Mouse (Mus musculus): ENCODE measurements around the gene Apopt1. TPM values are rescaled to one million over a fixed set of nuclear protein-coding genes. Genes with fewer than 3 reads are reported as not detected.

Apopt1 gene
- polyA plus RNA-seq, 1 experiment = 363 TPM

GRCm38 (mm10) chr12:111766313-111767236, 53.5 kb downstream of the Apopt1 start:
- TF ChIP-seq GATA1 (IDR thresholded peaks at IDR 0.05; ENCODE audit: low read length) = no peak

DNA sequence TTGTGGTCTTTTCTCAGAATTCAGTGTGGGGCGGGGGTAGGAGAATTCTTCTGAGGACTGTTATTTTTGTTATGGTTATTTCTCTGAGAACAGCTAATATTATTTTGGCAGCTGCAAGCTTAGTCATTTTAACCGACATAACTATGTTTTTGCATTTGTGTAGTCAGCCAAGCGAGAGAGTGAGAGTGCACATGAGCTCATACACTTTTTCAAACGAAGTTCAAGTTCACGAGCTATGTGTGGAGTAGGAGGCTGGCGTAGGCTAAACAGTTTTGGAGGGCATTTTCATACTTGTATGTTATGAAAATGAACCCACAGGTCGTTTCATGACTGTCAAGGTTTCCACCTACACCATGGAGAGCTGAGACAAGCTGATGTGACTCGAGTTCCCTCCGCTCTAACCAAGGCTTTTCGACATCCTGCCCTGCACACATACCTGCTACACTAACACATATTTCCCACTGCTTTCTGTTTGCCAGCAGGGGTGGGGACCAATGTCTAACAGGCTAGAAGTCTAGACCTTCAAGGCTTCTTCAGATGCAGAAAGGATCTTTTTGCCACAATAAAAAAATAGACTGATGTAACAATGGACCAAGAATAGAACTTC, 55.4 kb downstream of the Apopt1 start:
- no peak for TF ChIP-seq GATA1 (IDR thresholded peaks at IDR 0.05; ENCODE audit: low read length)

GRCm38 (mm10) chr12:111769306-111769705, 56.2 kb downstream of the Apopt1 start:
- TF ChIP-seq GATA1 (IDR thresholded peaks at IDR 0.05; ENCODE audit: low read length) = no peak

DNA sequence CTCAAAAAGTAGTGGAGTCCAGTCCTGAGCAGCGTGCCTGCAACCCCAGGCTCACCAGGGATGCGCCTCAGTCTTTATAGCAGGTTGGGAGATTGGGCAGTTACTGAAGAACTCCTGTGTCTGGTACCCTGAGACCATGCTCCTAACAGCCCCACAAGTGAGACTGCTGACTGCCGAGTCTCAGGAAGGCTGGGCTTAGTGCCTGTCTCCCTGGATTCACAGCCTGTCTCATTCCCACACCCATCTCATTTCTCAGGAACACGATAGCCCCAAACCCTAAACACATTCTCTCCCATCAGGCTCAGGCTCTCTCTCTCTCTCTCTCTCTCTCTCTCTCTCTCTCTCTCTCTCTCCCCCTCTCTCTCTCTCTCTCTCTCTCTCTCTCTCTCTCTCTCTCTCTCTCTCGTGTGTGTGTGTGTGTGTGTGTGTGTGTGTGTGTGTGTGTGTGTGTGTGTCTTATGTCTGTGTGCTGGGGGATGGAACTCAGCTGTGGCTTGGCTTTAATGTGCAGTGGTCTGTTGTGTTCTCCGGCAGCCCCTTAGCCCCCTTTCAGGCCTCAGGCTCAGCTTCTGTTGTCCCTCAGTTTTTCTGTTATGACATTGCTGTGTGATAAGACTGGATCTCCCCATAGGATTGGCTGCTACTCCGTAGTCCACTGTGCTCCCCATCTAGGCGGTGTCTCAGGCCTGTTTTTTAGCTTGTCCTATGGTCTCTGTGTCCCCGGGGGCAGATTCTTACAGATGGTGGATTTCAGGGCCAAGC, 56.9 kb downstream of the Apopt1 start:
- no peak for TF ChIP-seq GATA1 (IDR thresholded peaks at IDR 0.05; ENCODE audit: low read length)

GRCm38 (mm10) chr12:111770651-111771050, 57.6 kb downstream of the Apopt1 start:
- TF ChIP-seq GATA1 (IDR thresholded peaks at IDR 0.05; ENCODE audit: low read length) = no peak

GRCm38 (mm10) chr12:111774156-111774555, 61.1 kb downstream of the Apopt1 start:
- no peak for TF ChIP-seq GATA1 (IDR thresholded peaks at IDR 0.05; ENCODE audit: low read length)

DNA sequence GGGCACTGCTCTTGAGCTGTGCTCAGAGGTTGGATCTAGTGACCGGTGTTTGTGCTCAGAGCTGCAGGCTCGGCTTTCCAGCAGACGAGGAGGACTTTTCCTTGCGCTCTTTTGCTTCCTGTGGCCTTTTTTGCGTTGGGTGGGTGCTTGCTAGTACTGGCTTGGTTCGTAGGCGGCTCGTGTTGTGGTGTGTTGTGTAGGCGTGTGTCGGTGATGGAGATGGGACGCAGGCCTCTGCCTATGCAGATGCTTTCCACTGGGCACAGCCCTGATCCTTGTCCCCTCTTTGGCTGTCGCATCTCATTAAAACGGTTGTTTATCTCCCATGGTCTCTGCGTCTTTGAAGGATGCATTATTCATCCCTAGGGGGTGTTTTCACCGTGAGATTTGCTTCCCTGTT, 61.8 kb downstream of the Apopt1 start:
- TF ChIP-seq GATA1 (IDR thresholded peaks at IDR 0.05; ENCODE audit: low read length) = no peak

DNA sequence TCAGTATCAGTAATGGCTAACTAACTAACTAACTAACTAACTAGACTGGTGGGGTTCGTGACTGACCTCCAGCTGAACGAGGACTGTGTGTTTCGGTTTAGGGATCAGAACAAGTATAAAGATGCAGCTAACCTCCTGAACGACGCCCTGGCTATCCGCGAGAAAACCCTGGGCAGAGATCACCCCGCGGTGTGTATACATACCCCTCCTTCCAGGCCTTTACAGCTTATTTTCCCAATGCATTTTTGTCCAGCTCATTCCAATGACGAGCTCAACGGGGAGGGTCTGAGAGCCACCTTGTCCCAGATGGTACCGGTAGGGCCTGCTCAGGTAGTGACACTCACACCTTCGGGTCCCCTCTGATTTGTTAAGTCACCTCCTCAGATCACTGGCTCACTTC, 64.9 kb downstream of the Apopt1 start:
- TF ChIP-seq GATA1 (IDR thresholded peaks at IDR 0.05; ENCODE audit: low read length) = no peak

- TF ChIP-seq GATA1 (IDR thresholded peaks at IDR 0.05; ENCODE audit: low read length) = no peak
Measured at GRCm38 (mm10) chr12:111779544-111779943, 66.5 kb downstream of the Apopt1 start.

DNA sequence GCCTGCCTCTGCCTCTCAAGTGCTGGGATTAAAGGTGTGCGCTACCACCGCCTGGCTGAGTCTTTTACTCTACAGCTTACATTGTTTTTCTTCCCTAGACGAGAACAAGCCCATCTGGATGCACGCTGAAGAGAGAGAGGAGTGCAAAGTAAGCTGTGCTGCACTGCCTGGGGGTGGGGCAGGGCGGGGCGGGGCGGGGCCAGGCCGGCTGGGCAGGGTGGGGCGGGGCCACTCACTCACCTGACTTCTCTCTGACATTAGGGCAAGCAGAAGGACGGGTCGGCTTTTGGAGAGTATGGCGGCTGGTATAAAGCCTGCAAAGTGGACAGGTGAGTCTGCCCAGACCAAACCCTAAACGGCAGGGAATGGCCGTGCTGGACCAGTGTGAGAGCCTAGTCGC, 72.1 kb downstream of the Apopt1 start:
- no peak for TF ChIP-seq GATA1 (IDR thresholded peaks at IDR 0.05; ENCODE audit: low read length)

DNA sequence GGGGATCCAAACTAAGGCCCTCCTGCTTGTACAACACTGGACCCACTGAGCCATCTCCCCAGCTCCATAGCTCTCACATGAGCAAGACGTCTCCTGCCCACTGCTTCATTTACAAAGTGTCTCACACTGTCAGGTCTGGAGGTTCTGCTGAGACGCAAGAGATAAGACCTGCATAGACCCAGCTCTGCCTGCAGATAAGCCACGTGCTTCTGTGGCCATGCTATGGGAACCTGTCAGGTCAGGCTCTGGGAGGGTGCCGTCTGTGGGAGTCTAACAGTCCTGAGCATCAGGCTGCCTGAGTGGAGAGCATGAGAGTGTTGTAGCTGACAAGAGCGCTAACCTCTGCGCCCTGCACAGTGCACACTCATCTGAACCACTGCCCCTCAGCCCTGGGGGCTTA, 74.0 kb downstream of the Apopt1 start:
- TF ChIP-seq GATA1 (IDR thresholded peaks at IDR 0.05; ENCODE audit: low read length) = no peak

DNA sequence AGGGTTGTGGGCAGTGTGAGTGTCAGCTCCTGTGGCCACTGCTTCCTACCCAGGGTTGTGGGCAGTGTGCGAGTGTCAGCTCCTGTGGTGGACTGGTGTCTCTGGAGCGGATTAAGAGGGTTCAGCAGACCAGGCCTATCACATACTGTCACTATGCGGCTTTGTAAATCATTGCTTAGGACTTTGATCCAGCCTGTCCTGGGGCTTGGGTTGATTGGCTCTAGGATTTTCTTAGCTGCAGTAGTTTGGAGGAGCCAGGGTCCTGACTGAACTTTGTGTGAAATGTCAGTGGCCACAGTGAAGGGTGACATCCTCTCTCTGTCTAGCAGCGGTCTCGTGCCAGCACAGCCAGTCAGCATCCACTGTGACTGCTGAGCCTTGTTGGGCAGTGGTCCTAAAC, 77.0 kb downstream of the Apopt1 start:
- no peak for TF ChIP-seq GATA1 (IDR thresholded peaks at IDR 0.05; ENCODE audit: low read length)

DNA sequence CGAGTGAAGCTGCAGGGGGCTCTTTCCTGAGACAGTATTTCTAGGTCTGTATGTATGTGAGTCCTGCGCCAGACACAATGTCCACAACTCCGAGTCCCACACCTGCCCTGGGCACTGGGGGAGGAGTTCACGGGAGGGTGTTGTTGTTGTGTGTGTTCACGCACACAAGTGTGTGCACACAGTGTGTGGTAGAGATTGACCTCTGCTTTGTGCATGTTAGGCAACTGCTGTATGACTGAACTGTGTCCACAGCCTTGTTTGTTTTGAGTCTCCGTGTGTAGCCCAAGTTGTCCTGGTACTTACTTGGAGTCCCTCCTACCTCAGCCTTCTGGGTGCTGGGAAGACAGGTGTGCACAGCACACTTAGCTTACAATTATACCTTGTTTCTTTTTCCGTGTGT, 77.6 kb downstream of the Apopt1 start:
- no peak for TF ChIP-seq GATA1 (IDR thresholded peaks at IDR 0.05; ENCODE audit: low read length)

DNA sequence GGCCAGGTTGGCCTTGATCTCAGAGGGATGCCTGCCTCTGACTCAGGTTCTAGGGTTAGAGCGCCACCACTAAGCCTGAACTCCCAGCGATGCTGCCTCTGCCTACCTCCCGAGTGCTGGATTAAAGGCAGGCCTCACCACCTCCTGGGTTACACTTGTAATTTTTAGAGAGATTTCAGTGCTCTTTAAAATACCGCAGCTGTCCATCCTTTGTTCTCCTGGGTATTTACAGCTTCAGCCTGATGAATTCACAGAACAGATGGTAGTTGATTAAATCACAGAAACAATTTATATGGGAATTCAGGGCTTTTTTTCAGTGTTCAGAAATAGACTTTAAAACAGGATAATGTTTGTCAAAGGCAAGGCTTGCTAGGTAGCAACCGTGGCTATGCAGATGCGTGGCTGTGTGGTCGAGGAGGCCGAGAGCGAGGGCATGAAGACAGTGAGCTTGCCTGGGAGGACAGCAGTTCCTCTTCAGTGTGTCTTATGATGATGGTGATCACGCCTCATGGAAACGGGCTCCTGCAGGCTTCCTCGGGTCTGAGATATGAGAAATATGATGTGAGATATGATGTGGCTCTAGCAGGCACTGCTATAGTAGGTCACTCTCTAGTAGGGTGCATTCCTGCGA, 78.5 kb downstream of the Apopt1 start:
- TF ChIP-seq GATA1 (IDR thresholded peaks at IDR 0.05; ENCODE audit: low read length) = no peak

DNA sequence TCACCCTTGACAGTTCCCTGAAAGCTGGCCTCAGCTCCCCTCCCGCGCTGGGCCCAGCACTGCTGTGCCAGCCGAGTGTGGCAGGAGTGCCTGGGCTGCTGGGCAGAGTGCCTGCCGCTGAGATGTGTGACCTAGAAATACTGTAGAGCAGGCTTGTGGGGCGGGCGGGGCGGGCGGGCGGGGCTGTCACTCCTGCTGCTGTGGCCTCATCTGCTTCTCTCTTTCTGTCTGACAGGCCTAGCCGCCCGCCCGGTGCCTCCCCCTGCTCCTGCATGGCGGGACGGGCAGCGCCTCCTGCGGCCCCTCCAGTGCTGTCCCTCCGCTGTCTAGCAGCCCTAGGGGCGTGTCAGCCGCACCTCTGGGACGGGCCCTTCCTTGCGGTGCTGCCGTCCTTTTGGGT, 81.0 kb downstream of the Apopt1 start:
- TF ChIP-seq GATA1 (IDR thresholded peaks at IDR 0.05; ENCODE audit: low read length) = no peak

Data from G1E-ER4 (cell line).